Mouse (Mus musculus): ENCODE results near the gene Trpd52l3. TPM values are rescaled to one million over a fixed set of nuclear protein-coding genes. Genes with fewer than 3 reads are reported as not detected.

Gene Trpd52l3
- total and polyA plus RNA-seq, 3 experiments, result not detected

DNA sequence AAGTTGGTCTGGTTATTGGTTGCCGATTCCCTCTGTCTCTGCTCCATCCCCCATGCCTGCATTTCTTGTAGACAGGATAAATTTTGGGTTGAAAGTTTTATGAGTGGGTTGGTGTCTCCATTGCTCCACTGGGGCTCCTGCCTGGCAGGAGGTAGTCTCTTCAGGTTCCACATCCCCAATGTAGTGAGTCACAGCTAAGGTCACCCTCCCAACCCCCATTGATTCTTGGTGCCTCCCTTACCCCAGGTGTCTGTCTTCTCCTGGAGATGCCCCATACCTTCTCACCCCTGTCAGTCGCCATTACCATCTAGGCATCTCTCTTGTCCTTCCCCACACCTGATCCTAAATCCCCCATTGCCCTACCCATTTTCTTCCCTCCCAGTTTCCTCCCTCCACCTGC is 50.6 kb downstream of the Trpd52l3 start:
- H3K9me3 ChIP-seq (replicated peaks; ENCODE audit: low read length), result no peaks in the 10 kb centered on the region
- no peak for DNase-seq (ENCODE audit: extremely low read depth)
- no peak overlapping the region for H3K27ac ChIP-seq (ENCODE audit: insufficient read depth, low read depth)
- H3K79me2 ChIP-seq (replicated peaks; ENCODE audit: control insufficient read depth, extremely low read depth, insufficient read depth, poor library complexity, severe bottlenecking), result peaks cover 7% of the 10 kb centered on the region
- H3K4me1 ChIP-seq (ENCODE audit: control insufficient read depth in 1 of 2, insufficient read depth in 2 of 2), result peaks cover 0 to 7% of the 10 kb centered on the region in 2 experiments; a peak in 2 of 4 replicates
- no peaks in the 10 kb centered on the region for H3K27me3 ChIP-seq (replicated peaks)
- peaks cover 3 to 39% of the 10 kb centered on the region in 2 experiments for H3K36me3 ChIP-seq (replicated peaks in 1 of 2; ENCODE audit: control insufficient read depth in 1 of 2, insufficient read depth in 1 of 2, low read length in 1 of 2)
- H3K9ac ChIP-seq (ENCODE audit: insufficient read depth, low read depth), result no peak overlapping the region
- no peak overlapping the region for H3K4me3 ChIP-seq (replicated peaks in 1 of 3; ENCODE audit: low read depth in 2 of 3, low read length in 2 of 3, poor library complexity in 1 of 3)
- H3K4me2 ChIP-seq (ENCODE audit: insufficient read depth, low read depth, poor library complexity, severe bottlenecking), result no peak overlapping the region
- in situ Hi-C loops (cut with MboI; ENCODE audit: low pct_ligation_motif_present, low pct_unique_long_range_greater_than_20kb, low sequenced_read_pairs), result no loop called here
- dilution Hi-C loops (cut with MboI; ENCODE audit: extremely low pct_ligation_motif_present, extremely low pct_unique_long_range_greater_than_20kb, low sequenced_read_pairs), result no loop called here
- TF ChIP-seq MYC (IDR thresholded peaks at IDR 0.05; ENCODE audit: low read depth, low read length) (no peak), POLR2A (IDR thresholded peaks at IDR 0.05; ENCODE audit: low read depth, low read length) (no peak), USF2 (conservative IDR thresholded peaks at IDR 0.05; ENCODE audit: low read depth, low read length) (no peak), SMC3 (IDR thresholded peaks at IDR 0.05; ENCODE audit: low read depth, low read length) (no peak), HCFC1 (IDR thresholded peaks at IDR 0.05; ENCODE audit: low read depth, low read length) (no peak), ETS1 (conservative IDR thresholded peaks at IDR 0.05; ENCODE audit: low read depth, low read length) (no peak), SIN3A (IDR thresholded peaks at IDR 0.05; ENCODE audit: low read length) (no peak), CHD2 (IDR thresholded peaks at IDR 0.05; ENCODE audit: low read length) (no peak), UBTF (IDR thresholded peaks at IDR 0.05; ENCODE audit: low read depth, low read length) (no peak), ELF1 (IDR thresholded peaks at IDR 0.05; ENCODE audit: low read depth, low read length) (no peak), MAFK (IDR thresholded peaks at IDR 0.05; ENCODE audit: insufficient replicate concordance, low read length) (no peak), MAZ (IDR thresholded peaks at IDR 0.05; ENCODE audit: low read depth, low read length) (no peak)

Other genes with a start within 250 kb of the Trpd52l3 start
- 3.3 and 4.2 TPM in 2 replicates for gene 9930021J03Rik, start 197.8 kb upstream of the Trpd52l3 start, total RNA-seq (2012; rRNA removed)
- 5.9 and 7.8 TPM in 2 replicates for gene 9930021J03Rik, start 197.8 kb upstream of the Trpd52l3 start, total RNA-seq (2014; rRNA removed)
- gene 9930021J03Rik, start 197.8 kb upstream of the Trpd52l3 start, polyA plus RNA-seq (2012; ENCODE audit: insufficient read length, low read depth), result 8.1 and 8.7 TPM in 2 replicates
- 7.0 and 9.0 TPM in 2 replicates for gene Ranbp6, start 190.8 kb upstream of the Trpd52l3 start, total RNA-seq (2012; rRNA removed)
- 12.1 and 14.5 TPM in 2 replicates for gene Ranbp6, start 190.8 kb upstream of the Trpd52l3 start, total RNA-seq (2014; rRNA removed)
- 7.8 and 8.4 TPM in 2 replicates for gene Ranbp6, start 190.8 kb upstream of the Trpd52l3 start, polyA plus RNA-seq (2012; ENCODE audit: insufficient read length, low read depth)
- 0.08 TPM in 1 of 2 replicates, not detected in the other for gene Il33, start 78.7 kb upstream of the Trpd52l3 start, total RNA-seq (2012; rRNA removed)
- 0.32 and 0.39 TPM in 2 replicates for gene Il33, start 78.7 kb upstream of the Trpd52l3 start, total RNA-seq (2014; rRNA removed)
- gene Il33, start 78.7 kb upstream of the Trpd52l3 start, polyA plus RNA-seq (2012; ENCODE audit: insufficient read length, low read depth), result 0.24 and 0.29 TPM in 2 replicates
- gene Uhrf2, start 26.7 kb downstream of the Trpd52l3 start, total RNA-seq (2012; rRNA removed), result 26.7 and 29.0 TPM in 2 replicates
- 66.3 and 71.4 TPM in 2 replicates for gene Uhrf2, start 26.7 kb downstream of the Trpd52l3 start, total RNA-seq (2014; rRNA removed)
- gene Uhrf2, start 26.7 kb downstream of the Trpd52l3 start, polyA plus RNA-seq (2012; ENCODE audit: insufficient read length, low read depth), result 34.0 and 34.1 TPM in 2 replicates
- 1.3 and 1.8 TPM in 2 replicates for gene Gldc, start 171.6 kb downstream of the Trpd52l3 start, total RNA-seq (2012; rRNA removed)
- gene Gldc, start 171.6 kb downstream of the Trpd52l3 start, total RNA-seq (2014; rRNA removed), result 0.24 and 0.30 TPM in 2 replicates
- gene Gldc, start 171.6 kb downstream of the Trpd52l3 start, polyA plus RNA-seq (2012; ENCODE audit: insufficient read length, low read depth), result 0.64 and 0.87 TPM in 2 replicates
- gene Mbl2, start 229.2 kb downstream of the Trpd52l3 start, total RNA-seq (2012; rRNA removed), result not detected in 2 replicates
- not detected in 2 replicates for gene Mbl2, start 229.2 kb downstream of the Trpd52l3 start, total RNA-seq (2014; rRNA removed)
- not detected in 2 replicates for gene Mbl2, start 229.2 kb downstream of the Trpd52l3 start, polyA plus RNA-seq (2012; ENCODE audit: insufficient read length, low read depth)